Mouse (Mus musculus) megakaryocyte, adult 5-6 weeks (primary cell): ENCODE data around the gene Ctc1. TPM values are rescaled to one million over a fixed set of nuclear protein-coding genes. Genes with fewer than 3 reads are reported as not detected.

Experiments
- ATAC-seq: 2 replicates; pipeline ENCODE4 v1.8.0; 2016; ENCODE audit warnings: mild to moderate bottlenecking, inconsistent platforms; ENCODE audit not compliant: poor library complexity, severe bottlenecking
- total RNA-seq, 2 experiments: library from RNA; stranded (forward) in 1 of 2; stranded (reverse) in 1 of 2; fragments of 153-499, 151-499 nt in 1 of 2; fragments of 221-1000, 200-1000 nt in 1 of 2; gene quantifications; 2 replicates each; pipeline versions ENCODE4 v1.2.3 to v1.2.4; 2015 to 2017

Gene Ctc1
- total RNA-seq, 2 experiments from 2014 or later = 20.5 to 28.0 TPM

DNA sequence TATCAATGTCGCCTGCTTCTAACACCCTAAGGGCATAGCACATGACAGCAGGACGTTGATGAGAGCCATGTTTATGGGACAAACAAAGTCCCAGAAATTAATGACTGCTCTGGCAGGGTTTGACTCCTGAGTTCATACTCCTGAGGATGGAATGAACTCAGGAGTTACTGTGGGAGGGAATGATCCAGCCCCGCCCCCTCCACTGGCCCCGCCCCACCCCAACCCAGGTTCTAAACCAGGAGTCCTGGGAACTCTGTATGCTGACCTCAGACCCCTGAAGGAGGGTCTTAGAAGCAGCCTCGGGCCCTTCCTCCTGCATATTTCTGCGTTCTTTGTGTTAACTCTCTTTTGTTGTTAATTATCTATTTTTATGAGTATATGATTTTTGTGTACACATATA is 69.9 kb downstream of the Ctc1 start:
- ATAC-seq = no peak

Other genes with a start within 250 kb of the Ctc1 start
- gene Ndel1, start 144.1 kb upstream of the Ctc1 start, total RNA-seq (2015) = 48.9 and 53.9 TPM in 2 replicates
- gene Ndel1, start 144.1 kb upstream of the Ctc1 start, total RNA-seq (2017) = 71.2 and 114 TPM in 2 replicates
- not detected in 2 replicates for gene Rnf222, start 127.4 kb upstream of the Ctc1 start, total RNA-seq (2015)
- gene Rnf222, start 127.4 kb upstream of the Ctc1 start, total RNA-seq (2017) = not detected in 2 replicates
- 2,468 and 2,587 TPM in 2 replicates for gene Rpl26, start 114.3 kb upstream of the Ctc1 start, total RNA-seq (2015)
- gene Rpl26, start 114.3 kb upstream of the Ctc1 start, total RNA-seq (2017) = 3,510 and 4,069 TPM in 2 replicates
- not detected in 2 replicates for gene Odf4, start 88.8 kb upstream of the Ctc1 start, total RNA-seq (2015)
- not detected in 2 replicates for gene Odf4, start 88.8 kb upstream of the Ctc1 start, total RNA-seq (2017)
- not detected in 2 replicates for gene Arhgef15, start 58.4 kb upstream of the Ctc1 start, total RNA-seq (2015)
- gene Arhgef15, start 58.4 kb upstream of the Ctc1 start, total RNA-seq (2017) = 0.07 TPM in 1 of 2 replicates, not detected in the other
- 6.6 and 7.9 TPM in 2 replicates for gene Slc25a35, start 47.8 kb upstream of the Ctc1 start, total RNA-seq (2015)
- gene Slc25a35, start 47.8 kb upstream of the Ctc1 start, total RNA-seq (2017) = 1.8 and 2.4 TPM in 2 replicates
- gene Rangrf, start 40.7 kb upstream of the Ctc1 start, total RNA-seq (2015) = 10.2 and 13.1 TPM in 2 replicates
- gene Rangrf, start 40.7 kb upstream of the Ctc1 start, total RNA-seq (2017) = 4.7 and 6.8 TPM in 2 replicates
- gene Pfas, start 7.5 kb upstream of the Ctc1 start, total RNA-seq (2015) = 7.3 and 10.3 TPM in 2 replicates
- gene Pfas, start 7.5 kb upstream of the Ctc1 start, total RNA-seq (2017) = 7.4 and 10.4 TPM in 2 replicates
- 105 and 116 TPM in 2 replicates for gene Aurkb, start 29.7 kb downstream of the Ctc1 start, total RNA-seq (2015)
- gene Aurkb, start 29.7 kb downstream of the Ctc1 start, total RNA-seq (2017) = 116 and 125 TPM in 2 replicates
- gene Borcs6, start 43.8 kb downstream of the Ctc1 start, total RNA-seq (2015) = 18.8 and 20.5 TPM in 2 replicates
- 17.7 and 20.2 TPM in 2 replicates for gene Borcs6, start 43.8 kb downstream of the Ctc1 start, total RNA-seq (2017)
- 13.2 and 15.7 TPM in 2 replicates for gene Tmem107, start 54.9 kb downstream of the Ctc1 start, total RNA-seq (2015)
- 11.4 and 26.6 TPM in 2 replicates for gene Tmem107, start 54.9 kb downstream of the Ctc1 start, total RNA-seq (2017)
- 53.9 and 66.6 TPM in 2 replicates for gene Vamp2, start 72.6 kb downstream of the Ctc1 start, total RNA-seq (2015)
- 11.2 and 21.8 TPM in 2 replicates for gene Vamp2, start 72.6 kb downstream of the Ctc1 start, total RNA-seq (2017)
- 6.7 and 12.5 TPM in 2 replicates for gene Per1, start 79.3 kb downstream of the Ctc1 start, total RNA-seq (2015)
- gene Per1, start 79.3 kb downstream of the Ctc1 start, total RNA-seq (2017) = 7.9 and 8.5 TPM in 2 replicates
- not detected in 2 replicates for gene Hes7, start 104.5 kb downstream of the Ctc1 start, total RNA-seq (2015)
- not detected in 2 replicates for gene Hes7, start 104.5 kb downstream of the Ctc1 start, total RNA-seq (2017)
- gene 9130213A22Rik, start 106.7 kb downstream of the Ctc1 start, total RNA-seq (2015) = not detected in 2 replicates
- not detected in 2 replicates for gene 9130213A22Rik, start 106.7 kb downstream of the Ctc1 start, total RNA-seq (2017)
- 0.18 TPM in 1 of 2 replicates, not detected in the other for gene Aloxe3, start 110.0 kb downstream of the Ctc1 start, total RNA-seq (2015)
- not detected in 2 replicates for gene Aloxe3, start 110.0 kb downstream of the Ctc1 start, total RNA-seq (2017)
- gene Alox12b, start 141.1 kb downstream of the Ctc1 start, total RNA-seq (2015) = not detected in 2 replicates
- not detected in 2 replicates for gene Alox12b, start 141.1 kb downstream of the Ctc1 start, total RNA-seq (2017)
- 1.3 and 1.5 TPM in 2 replicates for gene Alox8, start 181.9 kb downstream of the Ctc1 start, total RNA-seq (2015)
- gene Alox8, start 181.9 kb downstream of the Ctc1 start, total RNA-seq (2017) = 1.8 and 2.0 TPM in 2 replicates
- gene Gucy2e, start 221.1 kb downstream of the Ctc1 start, total RNA-seq (2015) = 0.16 TPM in 1 of 2 replicates, not detected in the other
- gene Gucy2e, start 221.1 kb downstream of the Ctc1 start, total RNA-seq (2017) = 0.07 and 0.33 TPM in 2 replicates